Mouse (Mus musculus) C2C12 (cell line): ENCODE measurements around the gene Hpdl. TPM values are rescaled to one million over a fixed set of nuclear protein-coding genes. Genes with fewer than 3 reads are reported as not detected.
A peak's percentile ranks its signal among the peaks of the same experiment; 100 is the strongest.

Source experiments
- H3K27me3 ChIP-seq: one replicate; pipeline ENCODE4 v1.6.1; 2011; ENCODE audit not compliant: control insufficient read depth, insufficient read depth, insufficient read length
- H3K36me3 ChIP-seq: one replicate; pipeline ENCODE4 v1.6.1; 2011; ENCODE audit not compliant: control insufficient read depth, insufficient read depth
- H3K4me3 ChIP-seq: one replicate; pipeline ENCODE4 v1.5.1; 2011; ENCODE audit warnings: mild to moderate bottlenecking, control low read depth; ENCODE audit not compliant: poor library complexity, insufficient read depth, severe bottlenecking
- H3K79me2 ChIP-seq: one replicate; pipeline ENCODE4 v1.6.1; 2011; ENCODE audit not compliant: control insufficient read depth, insufficient read depth
- H3K79me3 ChIP-seq: one replicate; pipeline ENCODE4 v1.6.1; 2011; ENCODE audit warnings: low read depth, control low read depth
- H3ac ChIP-seq: one replicate; pipeline ENCODE3; 2011; ENCODE audit warnings: low read depth; ENCODE audit not compliant: control insufficient read depth, insufficient read length
- CEBPB ChIP-seq: IDR thresholded peaks from one replicate; pipeline ENCODE4 v1.6.1; 2011; ENCODE audit warnings: low read depth, mild to moderate bottlenecking, control low read depth, moderate library complexity
- CTCF ChIP-seq: IDR thresholded peaks from one replicate; pipeline ENCODE4 v1.5.1; 2011; ENCODE audit not compliant: control insufficient read depth, insufficient read depth, insufficient read length
- FOSL1 ChIP-seq: IDR thresholded peaks from one replicate; pipeline ENCODE4 v1.8.0; 2011; ENCODE audit warnings: mild to moderate bottlenecking, low read length; ENCODE audit not compliant: poor library complexity, insufficient read depth, severe bottlenecking
- MAX ChIP-seq: IDR thresholded peaks from one replicate; pipeline ENCODE4 v1.6.1; 2011; ENCODE audit warnings: mild to moderate bottlenecking, control low read depth
- MYOD1 ChIP-seq: IDR thresholded peaks from one replicate; pipeline ENCODE4 v1.6.1; 2011; ENCODE audit warnings: low read depth; ENCODE audit not compliant: control insufficient read depth, insufficient read length
- MYOG ChIP-seq: IDR thresholded peaks from one replicate; pipeline ENCODE4 v1.6.1; 2011; ENCODE audit not compliant: control insufficient read depth, insufficient read length; ENCODE audit errors: extremely low read depth
- USF1 ChIP-seq: IDR thresholded peaks from one replicate; pipeline ENCODE4 v1.6.1; 2011; ENCODE audit warnings: low read depth, mild to moderate bottlenecking, control low read depth, moderate library complexity
- polyA plus RNA-seq: library from polyadenylated mRNA; unstranded; fragments of >200 nt; fragmentation: generic; extraction: Trizol; gene quantifications from one replicate; pipeline ENCODE4 v1.2.1, GENCODE M21; 2012; ENCODE audit warnings: missing spikeins

Gene Hpdl
- polyA plus RNA-seq, 1 experiment = 3.8 TPM

GRCm38 (mm10) chr4:116817486-116817885 lies 4.0 kb downstream of the Hpdl start:
- Histone ChIP-seq H3K27me3 (no peaks in the 10 kb centered on the region), H3ac (no peak overlapping the region), H3K79me2 (no peaks in the 10 kb centered on the region), H3K36me3 (no peaks in the 10 kb centered on the region), H3K79me3 (no peaks in the 10 kb centered on the region), H3K4me3 (no peak overlapping the region)
- TF ChIP-seq USF1 = no peak
- TF ChIP-seq FOSL1 = no peak
- no peak for TF ChIP-seq CEBPB
- TF ChIP-seq MYOG = no peak
- no peak for TF ChIP-seq MYOD1
- no peak for TF ChIP-seq MAX
- no peak for TF ChIP-seq CTCF

DNA sequence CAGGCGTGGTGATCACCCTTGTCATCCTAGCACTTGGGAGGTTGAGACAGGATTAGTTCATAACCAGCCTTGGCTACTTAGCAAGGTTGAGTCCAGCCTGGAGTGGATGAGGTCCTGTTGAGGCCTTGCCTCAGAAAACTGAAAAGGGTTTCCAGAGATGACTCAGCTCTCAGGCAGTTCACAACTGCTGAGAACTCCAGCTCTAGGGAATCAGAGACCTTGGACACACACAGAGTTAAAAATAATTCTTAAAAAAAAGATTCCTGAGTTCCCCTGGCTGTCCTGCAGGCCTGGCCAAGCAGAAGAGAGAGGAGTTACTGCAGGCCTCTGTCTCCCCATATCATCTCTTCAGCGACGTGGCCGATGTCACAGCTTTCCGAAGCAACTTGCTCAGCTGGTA lies 6.2 kb downstream of the Hpdl start:
- Histone ChIP-seq H3K4me3 (no peak overlapping the region), H3K79me3 (no peaks in the 10 kb centered on the region), H3ac (peak overlapping the region; percentile 21), H3K27me3 (no peaks in the 10 kb centered on the region), H3K36me3 (no peaks in the 10 kb centered on the region), H3K79me2 (no peaks in the 10 kb centered on the region)
- TF ChIP-seq CEBPB (no peak), FOSL1 (no peak), USF1 (no peak), MYOD1 (no peak), MYOG (no peak), CTCF (no peak), MAX (no peak)

- H3K79me3 ChIP-seq = peaks cover 8% of the 10 kb centered on the region
- H3ac ChIP-seq = no peak overlapping the region
- H3K4me3 ChIP-seq = no peak overlapping the region
- H3K79me2 ChIP-seq = peaks cover 12% of the 10 kb centered on the region
- peaks cover 4% of the 10 kb centered on the region for H3K36me3 ChIP-seq
- TF ChIP-seq MYOD1 = no peak
- no peak for TF ChIP-seq CEBPB
- no peak for TF ChIP-seq USF1
- no peak for TF ChIP-seq MYOG
- no peak for TF ChIP-seq FOSL1
- no peaks in the 10 kb centered on the region for H3K27me3 ChIP-seq
Measured at GRCm38 (mm10) chr4:116811012-116811411, 10.5 kb downstream of the Hpdl start.

- no peaks in the 10 kb centered on the region for H3K27me3 ChIP-seq
- H3K79me2 ChIP-seq = peaks cover 25% of the 10 kb centered on the region
- H3ac ChIP-seq = peak within 1 kb of the TSS; percentile 95
- peaks cover 8% of the 10 kb centered on the region for H3K79me3 ChIP-seq
- H3K36me3 ChIP-seq = peaks cover 39% of the 10 kb centered on the region
- peak within 1 kb of the TSS; percentile 59 for H3K4me3 ChIP-seq
- TF ChIP-seq USF1 (no peak), MAX (peak; percentile 55), MYOD1 (no peak), MYOG (no peak)
Measured at GRCm38 (mm10) chr4:116807197-116808129, 14.0 kb downstream of the Hpdl start, which contains the start of the genes Toe1 and Mutyh. Gene Toe1, minus strand, starts transcription at chr4:116807640. Gene Mutyh, plus strand, starts transcription at chr4:116807723.

- Histone ChIP-seq H3K4me3 (no peak overlapping the region), H3ac (no peak overlapping the region)
Measured at GRCm38 (mm10) chr4:116799901-116800300, 21.6 kb downstream of the Hpdl start.

More at GRCm38 (mm10) chr4:116799901-116800300, 21.6 kb downstream of the Hpdl start:
- TF ChIP-seq CEBPB (no peak), CTCF (peak; percentile 28)
- H3K79me2 ChIP-seq = peaks cover 2% of the 10 kb centered on the region
- H3K27me3 ChIP-seq = no peaks in the 10 kb centered on the region
- peaks cover 45% of the 10 kb centered on the region for H3K36me3 ChIP-seq
- H3K79me3 ChIP-seq = no peaks in the 10 kb centered on the region
